Mouse (Mus musculus) neural tube, embryonic 14.5 days (tissue): Measurements from ENCODE around the gene H2-M3. TPM values are rescaled to one million over a fixed set of nuclear protein-coding genes. Genes with fewer than 3 reads are reported as not detected.
"Not testable (repeated sequence)": the region's sequence is repeated elsewhere in the genome, so short reads cannot be mapped to it uniquely, and the experiment has no call there.

ENCODE experiments used
- ATAC-seq: fragments of 200-750 bp; cut with Nextera tagmentation; 2 replicates; pipeline ENCODE4 v1.8.0; 2017; ENCODE audit warnings: low read depth, mild to moderate bottlenecking, moderate TSS enrichment, moderate library complexity
- H3K27ac ChIP-seq: fragments of 300-500 bp; sonication (generic); 2 replicates; pipeline ENCODE4 v1.5.1; 2014; ENCODE audit warnings: low read depth, mild to moderate bottlenecking, control low read depth, low read length, moderate library complexity, mixed read lengths
- H3K27me3 ChIP-seq: fragments of 300-500 bp; sonication (generic); 2 replicates; pipeline ENCODE4 v1.6.1; 2014; ENCODE audit warnings: low read length; ENCODE audit not compliant: control insufficient read depth, insufficient read depth
- H3K36me3 ChIP-seq: fragments of 300-500 bp; sonication (generic); 2 replicates; pipeline ENCODE4 v1.6.1; 2014; ENCODE audit warnings: low read length, mixed read lengths; ENCODE audit not compliant: control insufficient read depth, insufficient read depth
- H3K4me1 ChIP-seq: fragments of 300-500 bp; sonication (generic); 2 replicates; pipeline ENCODE4 v1.6.1; 2014; ENCODE audit warnings: low read length; ENCODE audit not compliant: control insufficient read depth, insufficient read depth
- H3K4me2 ChIP-seq: fragments of 300-500 bp; sonication (generic); 2 replicates; pipeline ENCODE4 v1.6.1; 2014; ENCODE audit warnings: mild to moderate bottlenecking, low read depth, low read length, control low read depth
- H3K4me3 ChIP-seq: fragments of 300-500 bp; sonication (generic); 2 replicates; pipeline ENCODE4 v1.5.1; 2014; ENCODE audit warnings: low read depth, low read length, control low read depth, mixed read lengths
- H3K9ac ChIP-seq: fragments of 300-500 bp; sonication (generic); replicated peaks from 2 replicates; pipeline ENCODE4 v1.6.1; 2014; ENCODE audit warnings: low read depth, mild to moderate bottlenecking, control low read depth, low read length, mixed read lengths
- H3K9me3 ChIP-seq: fragments of 300-500 bp; sonication (generic); 2 replicates; pipeline ENCODE4 v1.6.1; 2016; ENCODE audit warnings: low read length; ENCODE audit not compliant: control insufficient read depth
- WGBS: fragments of 180-500 bp; shearing (Covaris S2); extraction: QIAGEN DNeasy Blood & Tissue Kit; methylation state at CpG from one replicate; pipeline ENCODE4 v1.1.7; 2014; 5-methylcytosine and 5-hydroxymethylcytosine counted together
- polyA plus RNA-seq: library from polyadenylated mRNA; unstranded; fragments of >200 nt; fragmentation: Nextera tagmentation; extraction: Ambion mirVana; gene quantifications from 2 replicates; pipeline ENCODE4 v1.2.1, GENCODE M21; 2014

H2-M3 gene
- 0.42 and 0.91 TPM in 2 replicates for polyA plus RNA-seq

- H3K4me3 ChIP-seq = peak within 1 kb of the TSS; percentile 41
- WGBS = 6% methylated on average over 26 of the region's 26 CpGs
These were observed at the start of gene H2-M3 for GRCm38 (mm10) chr17:37270058-37270701. Gene H2-M3, plus strand, starts transcription at chr17:37270220.

DNA sequence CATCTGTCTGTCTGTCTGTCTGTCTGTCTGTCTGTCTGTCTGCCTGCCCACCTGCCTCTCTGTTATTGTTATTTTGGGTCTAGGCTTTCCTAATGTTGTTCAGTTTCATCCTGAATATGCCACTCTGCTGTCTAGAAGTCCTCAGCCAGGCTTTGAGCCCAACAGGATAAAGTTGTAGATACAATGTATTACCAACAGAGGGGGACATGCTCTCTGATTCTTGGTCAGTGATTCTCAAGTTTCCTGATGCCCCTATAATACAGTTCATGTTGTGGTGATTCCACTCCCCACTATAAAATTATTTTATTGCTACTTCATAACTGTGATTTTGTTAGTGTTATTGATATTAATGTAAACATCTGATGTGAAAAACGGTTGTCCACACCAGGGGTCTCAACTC lies 48.1 kb upstream of the H2-M3 start:
- no peak overlapping the region for H3K4me2 ChIP-seq
- H3K4me3 ChIP-seq = no peak overlapping the region
- no peak for ATAC-seq
- H3K9ac ChIP-seq = no peak overlapping the region
- no peaks in the 10 kb centered on the region for H3K36me3 ChIP-seq
- H3K27ac ChIP-seq = no peak overlapping the region
- WGBS = 39% methylated on average over 1 of the region's 1 CpGs
- H3K4me1 ChIP-seq = no peaks in the 10 kb centered on the region
- H3K27me3 ChIP-seq = no peaks in the 10 kb centered on the region
- no peaks in the 10 kb centered on the region for H3K9me3 ChIP-seq

More at GRCm38 (mm10) chr17:37270058-37270701, at the start of gene H2-M3:
- no peaks in the 10 kb centered on the region for H3K9me3 ChIP-seq
- H3K27me3 ChIP-seq = no peaks in the 10 kb centered on the region
- ATAC-seq = peak; percentile 99
- peak within 1 kb of the TSS; percentile 41; the same call in 1 of the 2 replicates for H3K9ac ChIP-seq
- H3K36me3 ChIP-seq = no peaks in the 10 kb centered on the region
- 0 out of 2 replicates have a peak, but pooled peaks cover 2% of the 10 kb centered on the region for H3K4me1 ChIP-seq
- no peak within 1 kb of the TSS for H3K27ac ChIP-seq
- H3K4me2 ChIP-seq = peak within 1 kb of the TSS; percentile 93

DNA sequence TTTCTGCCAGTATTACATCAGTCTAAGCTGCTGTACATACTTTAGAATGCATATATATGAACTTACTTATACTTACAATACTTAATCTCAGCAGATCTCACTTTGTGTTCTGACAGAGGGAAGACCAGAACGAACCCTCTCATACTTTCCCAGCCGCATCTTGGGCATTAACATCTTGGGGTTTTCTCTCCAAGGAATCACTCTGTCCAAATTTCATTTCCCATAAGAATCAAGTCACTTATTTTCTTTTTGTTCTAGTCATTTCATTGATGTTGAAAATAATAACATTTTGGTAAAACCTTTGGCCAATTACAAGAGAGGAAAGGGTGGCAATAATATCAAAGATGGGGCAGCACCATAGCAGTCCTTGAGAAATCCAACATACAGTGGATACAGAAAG lies 32.8 kb upstream of the H2-M3 start, which contains the start of gene Olfr97:
Gene Olfr97 (minus strand): TSS at position 101 of the 400 bp plus-strand sequence.
- WGBS = 88% methylated on average over 2 of the region's 2 CpGs

DNA sequence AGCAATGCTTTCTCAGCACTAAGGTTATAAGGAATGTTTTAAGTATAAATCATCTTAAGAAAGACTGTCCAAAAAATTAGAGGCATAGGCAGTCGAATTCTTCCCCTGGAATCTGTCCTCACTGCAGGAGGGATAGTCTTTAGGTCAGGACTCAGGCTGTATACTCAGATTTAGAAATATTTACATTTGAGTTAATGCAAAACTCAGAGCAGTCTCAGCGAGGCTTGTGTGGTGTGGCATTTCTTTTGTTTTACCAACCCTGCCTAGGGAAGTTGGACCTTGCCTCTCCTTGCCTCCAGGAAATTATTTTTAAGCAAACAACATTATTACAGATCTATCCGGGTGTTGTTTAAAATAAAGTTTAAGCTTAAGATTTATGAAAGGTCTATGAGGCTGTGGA lies 27.8 kb upstream of the H2-M3 start:
- Histone ChIP-seq H3K4me3 (no peak overlapping the region), H3K27me3 (no peaks in the 10 kb centered on the region), H3K4me1 (no peaks in the 10 kb centered on the region), H3K9me3 (no peaks in the 10 kb centered on the region), H3K4me2 (no peak overlapping the region), H3K9ac (no peak overlapping the region), H3K36me3 (no peaks in the 10 kb centered on the region), H3K27ac (no peak overlapping the region)
- no peak for ATAC-seq
- WGBS = 59% methylated on average over 3 of the region's 3 CpGs

More for the DNA sequence above, 32.8 kb upstream of the H2-M3 start, which contains the start of gene Olfr97:
- H3K9ac ChIP-seq, H3K27me3 ChIP-seq, H3K4me3 ChIP-seq, H3K4me2 ChIP-seq, H3K27ac ChIP-seq, H3K9me3 ChIP-seq, H3K36me3 ChIP-seq, ATAC-seq, H3K4me1 ChIP-seq: not testable (repeated sequence)

DNA sequence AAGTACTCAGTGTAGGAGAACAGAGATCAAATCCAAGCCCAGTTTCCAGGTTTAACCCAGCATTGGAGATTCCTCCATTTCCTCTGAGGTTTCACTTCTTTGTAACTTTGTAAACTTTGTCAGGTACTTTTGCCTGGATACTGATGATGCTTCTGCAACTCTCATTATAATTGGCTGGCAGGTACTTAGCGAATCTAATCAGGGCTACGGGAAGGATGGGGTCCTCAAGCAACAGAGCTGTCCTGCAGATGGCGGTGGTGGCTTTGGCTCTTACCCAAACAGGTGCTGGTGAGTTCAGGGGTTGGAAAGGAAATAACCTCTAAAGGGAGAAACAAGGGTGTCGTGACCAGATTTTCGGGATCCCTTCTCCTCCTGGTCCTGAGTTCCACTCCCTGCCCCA lies 23.3 kb upstream of the H2-M3 start:
- no peak for ATAC-seq
- no peaks in the 10 kb centered on the region for H3K4me1 ChIP-seq
- H3K4me3 ChIP-seq = no peak overlapping the region
- no peaks in the 10 kb centered on the region for H3K27me3 ChIP-seq
- no peak overlapping the region for H3K4me2 ChIP-seq
- no peaks in the 10 kb centered on the region for H3K36me3 ChIP-seq
- no peak overlapping the region for H3K9ac ChIP-seq
- no peaks in the 10 kb centered on the region for H3K9me3 ChIP-seq
- no peak overlapping the region for H3K27ac ChIP-seq
- WGBS = 41% methylated on average over 5 of the region's 5 CpGs

- Histone ChIP-seq H3K4me1 (no peaks in the 10 kb centered on the region), H3K4me2 (no peak overlapping the region), H3K9ac (no peak overlapping the region), H3K36me3 (no peaks in the 10 kb centered on the region), H3K27ac (no peak overlapping the region), H3K27me3 (no peaks in the 10 kb centered on the region), H3K9me3 (no peaks in the 10 kb centered on the region), H3K4me3 (no peak overlapping the region)
- ATAC-seq = no peak
These were observed 20.6 kb upstream of the H2-M3 start for GRCm38 (mm10) chr17:37249460-37249859.

DNA sequence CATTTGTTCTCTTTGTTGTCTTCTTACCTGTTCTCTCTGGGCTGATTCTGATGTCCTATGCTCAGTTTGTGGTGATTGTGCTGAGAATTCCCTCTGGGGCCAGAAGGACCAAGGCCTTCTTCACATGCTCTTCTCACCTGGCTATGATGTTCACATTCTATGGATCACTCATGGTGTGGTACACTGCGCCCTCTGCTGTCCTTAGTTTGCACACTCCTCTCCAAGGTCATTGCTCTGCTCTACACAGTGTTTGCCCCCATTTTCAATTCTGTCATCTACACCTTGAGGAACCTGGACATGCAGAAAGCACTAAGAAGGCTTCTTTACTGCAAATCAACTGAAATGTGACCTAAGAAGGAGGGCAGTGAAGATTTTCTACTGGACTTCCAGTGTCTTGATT lies 19.5 kb upstream of the H2-M3 start:
- H3K9me3 ChIP-seq = no peaks in the 10 kb centered on the region
- ATAC-seq = no peak
- no peaks in the 10 kb centered on the region for H3K27me3 ChIP-seq

GRCm38 (mm10) chr17:37263626-37264025 lies 6.4 kb upstream of the H2-M3 start, which contains the start of gene Olfr98:
Gene Olfr98, minus strand, starts transcription at chr17:37263749.
- Histone ChIP-seq H3K27ac (no peak within 1 kb of the TSS), H3K4me1 (no peaks in the 10 kb centered on the region), H3K27me3 (no peaks in the 10 kb centered on the region), H3K4me3 (no peak within 1 kb of the TSS), H3K36me3 (no peaks in the 10 kb centered on the region), H3K4me2 (no peak within 1 kb of the TSS), H3K9ac (no peak within 1 kb of the TSS), H3K9me3 (no peaks in the 10 kb centered on the region)
- ATAC-seq = no peak
- WGBS = 90% methylated on average over 1 of the region's 1 CpGs

More for the DNA sequence above, 19.5 kb upstream of the H2-M3 start:
- Histone ChIP-seq H3K4me2 (no peak overlapping the region), H3K4me1 (no peaks in the 10 kb centered on the region), H3K27ac (no peak overlapping the region), H3K36me3 (no peaks in the 10 kb centered on the region), H3K9ac (no peak overlapping the region), H3K4me3 (no peak overlapping the region)
- WGBS = 15% methylated on average over 1 of the region's 1 CpGs

- 0 out of 2 replicates have a peak, but pooled peaks cover 2% of the 10 kb centered on the region for H3K4me1 ChIP-seq
- peak overlapping the region; percentile 93 for H3K4me2 ChIP-seq
- peak; percentile 29; the same call in 1 of the 2 replicates for ATAC-seq
- H3K36me3 ChIP-seq = no peaks in the 10 kb centered on the region
- no peak overlapping the region for H3K9ac ChIP-seq
- H3K9me3 ChIP-seq = no peaks in the 10 kb centered on the region
- no peaks in the 10 kb centered on the region for H3K27me3 ChIP-seq
- 65% methylated on average over 8 of the region's 8 CpGs for WGBS
- H3K27ac ChIP-seq = no peak overlapping the region
- peak overlapping the region; percentile 41 for H3K4me3 ChIP-seq
These were observed 677 bp downstream of the H2-M3 start for GRCm38 (mm10) chr17:37270702-37271092.
